Mouse (Mus musculus): ENCODE measurements around the gene Nemp2. TPM values are rescaled to one million over a fixed set of nuclear protein-coding genes. Genes with fewer than 3 reads are reported as not detected.

Nemp2 gene
- polyA plus RNA-seq (2015; fragmentation: Nextera tagmentation; extraction: Ambion mirVana) = 8.6 and 9.1 TPM in 2 replicates

DNA sequence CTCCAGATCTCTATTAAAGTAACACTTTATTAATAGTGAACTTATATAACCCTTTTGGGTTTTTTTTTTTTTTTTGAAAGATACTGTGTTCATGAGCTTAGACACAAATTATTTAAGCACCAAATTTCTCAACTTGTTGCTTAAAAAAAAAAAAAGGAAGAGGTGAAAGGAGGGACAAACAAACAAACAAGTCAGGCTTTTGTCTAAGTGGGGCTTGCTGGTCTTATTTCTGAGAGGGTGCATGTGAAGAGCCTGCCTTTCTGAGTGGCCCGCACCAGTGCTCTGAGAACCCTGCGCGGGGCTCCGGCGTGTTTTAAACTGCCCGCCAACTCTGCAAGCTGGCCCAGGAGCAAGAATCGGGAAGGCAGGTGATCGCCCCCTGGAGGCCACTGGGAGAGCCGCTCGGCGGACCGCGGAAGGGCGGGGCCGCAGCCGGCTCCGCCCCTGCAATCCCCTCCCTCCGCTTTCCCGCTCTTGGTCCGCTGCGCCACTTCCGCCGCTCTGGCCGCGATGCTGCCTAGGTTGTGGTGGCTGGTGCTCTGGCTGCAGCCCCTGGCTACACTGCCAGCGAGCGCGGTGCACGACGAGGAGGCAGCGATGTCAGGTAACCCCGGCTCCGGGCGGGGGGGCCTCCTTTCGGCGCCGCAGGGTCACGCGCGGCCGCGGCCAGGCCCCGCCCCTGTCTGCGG lies at the start of gene Nemp2:
TSS of gene Nemp2 (plus strand) at position 456 of the 689 bp plus-strand sequence.
- H3K4me1 ChIP-seq (replicated peaks; ENCODE audit: control insufficient read depth, insufficient read depth, low read length) = peaks cover 10% of the 10 kb centered on the region
- WGBS = under 1% methylated on average over 44 of the region's 44 CpGs
- H3K4me2 ChIP-seq (ENCODE audit: low read depth, low read length) = peak within 1 kb of the TSS; percentile 60
- peak within 1 kb of the TSS; percentile 91 for H3K4me3 ChIP-seq (ENCODE audit: low read length)
- H3K9me3 ChIP-seq (ENCODE audit: control insufficient read depth, low read length) = no peaks in the 10 kb centered on the region
- peak within 1 kb of the TSS; percentile 90 for H3K27ac ChIP-seq (ENCODE audit: low read length)
- H3K27me3 ChIP-seq (ENCODE audit: control insufficient read depth, insufficient read depth, low read depth, low read length) = no peaks in the 10 kb centered on the region
- H3K9ac ChIP-seq (ENCODE audit: low read length) = peak within 1 kb of the TSS; percentile 87
- ATAC-seq (ENCODE audit: low read depth) = peak; percentile 94
- no peaks in the 10 kb centered on the region for H3K36me3 ChIP-seq (ENCODE audit: control insufficient read depth, insufficient read depth, low read length)

DNA sequence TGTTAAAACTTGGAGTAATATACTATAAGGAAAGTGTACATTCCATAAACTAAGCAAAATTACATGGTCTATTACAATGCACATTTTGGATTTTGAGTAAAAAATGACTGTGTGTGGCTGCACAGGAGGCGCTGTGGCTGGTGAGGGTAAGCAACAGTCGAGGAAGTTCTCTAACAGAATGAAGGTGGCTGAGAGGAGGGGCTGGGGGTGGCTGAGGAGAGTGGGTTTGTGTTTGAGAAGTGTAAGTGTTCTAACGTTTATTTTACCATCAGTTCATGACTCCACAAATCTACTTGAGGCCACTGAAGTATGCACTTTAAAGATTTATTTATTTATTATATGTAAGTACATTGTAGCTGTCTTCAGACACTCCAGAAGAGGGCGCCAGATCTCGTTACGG lies 48.8 kb upstream of the Nemp2 start:
- no peaks in the 10 kb centered on the region for H3K9me3 ChIP-seq (ENCODE audit: control insufficient read depth, low read length)
- H3K36me3 ChIP-seq (ENCODE audit: control insufficient read depth, insufficient read depth, low read length) = no peaks in the 10 kb centered on the region
- H3K4me3 ChIP-seq (ENCODE audit: low read length) = no peak overlapping the region
- H3K4me1 ChIP-seq (replicated peaks; ENCODE audit: control insufficient read depth, insufficient read depth, low read length) = peaks cover 23% of the 10 kb centered on the region
- H3K27me3 ChIP-seq (ENCODE audit: control insufficient read depth, insufficient read depth, low read depth, low read length) = no peaks in the 10 kb centered on the region
- no peak for ATAC-seq (ENCODE audit: low read depth)
- H3K9ac ChIP-seq (ENCODE audit: low read length) = no peak overlapping the region
- H3K27ac ChIP-seq (ENCODE audit: low read length) = no peak overlapping the region
- no peak overlapping the region for H3K4me2 ChIP-seq (ENCODE audit: low read depth, low read length)
- WGBS = 34% methylated on average over 4 of the region's 6 CpGs

DNA sequence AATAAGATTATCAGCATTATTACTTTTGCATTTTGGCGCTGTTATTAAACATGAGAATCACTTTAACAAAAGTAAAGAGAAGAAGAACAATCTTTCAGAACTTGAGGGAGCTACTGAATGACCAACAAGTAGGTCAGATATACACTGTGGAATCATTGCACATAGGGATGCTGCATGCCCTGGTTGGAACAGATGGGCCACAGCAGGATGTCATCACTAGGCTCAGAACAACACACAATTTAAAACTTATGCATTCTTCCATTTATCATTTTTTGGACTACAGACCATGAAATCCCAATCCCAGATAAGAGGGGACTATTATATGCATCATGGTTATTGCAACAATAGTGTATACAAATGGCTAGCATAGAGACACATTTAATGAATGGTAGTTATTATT lies 47.6 kb upstream of the Nemp2 start:
- Histone ChIP-seq H3K4me3 (ENCODE audit: low read length) (no peak overlapping the region), H3K36me3 (ENCODE audit: control insufficient read depth, insufficient read depth, low read length) (no peaks in the 10 kb centered on the region), H3K9ac (ENCODE audit: low read length) (no peak overlapping the region), H3K9me3 (ENCODE audit: control insufficient read depth, low read length) (no peaks in the 10 kb centered on the region), H3K4me2 (ENCODE audit: low read depth, low read length) (no peak overlapping the region), H3K27ac (ENCODE audit: low read length) (no peak overlapping the region), H3K27me3 (ENCODE audit: control insufficient read depth, insufficient read depth, low read depth, low read length) (no peaks in the 10 kb centered on the region), H3K4me1 (replicated peaks; ENCODE audit: control insufficient read depth, insufficient read depth, low read length) (peaks cover 18% of the 10 kb centered on the region)
- ATAC-seq (ENCODE audit: low read depth) = no peak
- 95% methylated on average over 1 of the region's 1 CpGs for WGBS

DNA sequence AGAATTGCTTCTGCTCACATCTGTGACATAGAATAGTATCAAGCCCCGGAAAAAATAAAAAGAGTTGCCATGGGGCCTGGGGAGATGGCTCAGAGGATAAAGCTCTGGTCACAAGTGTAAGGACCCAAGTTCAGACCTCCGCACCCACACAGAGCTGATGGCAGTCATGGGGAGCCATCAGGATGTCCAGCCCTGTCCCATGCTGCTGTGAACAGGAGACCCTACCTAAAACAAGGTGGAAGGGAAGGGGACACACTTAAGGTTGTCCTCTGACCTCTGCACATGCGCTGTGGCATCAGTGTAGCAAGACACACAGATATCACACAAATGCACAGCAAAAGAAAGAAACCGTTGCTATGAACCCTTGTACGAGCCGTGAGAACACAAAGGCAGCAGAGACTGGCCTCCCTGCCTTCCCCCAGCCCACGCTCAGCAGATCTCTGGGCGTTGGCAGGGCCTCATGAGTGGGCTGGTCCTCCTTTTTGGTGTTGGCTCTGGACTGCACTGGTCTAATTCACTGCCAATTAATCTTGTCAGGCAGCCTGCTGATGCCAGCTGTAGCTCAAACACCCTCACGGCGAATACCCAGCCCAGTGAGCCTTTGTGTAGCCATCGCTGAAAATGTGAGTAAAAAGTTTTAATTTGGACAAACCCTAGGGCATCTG lies 33.4 kb upstream of the Nemp2 start:
- H3K4me2 ChIP-seq (ENCODE audit: low read depth, low read length) = peak overlapping the region; percentile 25; the same call in 1 of the 2 replicates
- 0 out of 2 replicates have a peak overlapping the region, but pooled peaks have one; percentile 15 for H3K9ac ChIP-seq (ENCODE audit: low read length)
- peak overlapping the region; percentile 6; the same call in 1 of the 2 replicates for H3K27ac ChIP-seq (ENCODE audit: low read length)
- peak; percentile 84 for ATAC-seq (ENCODE audit: low read depth)
- H3K36me3 ChIP-seq (ENCODE audit: control insufficient read depth, insufficient read depth, low read length) = no peaks in the 10 kb centered on the region
- H3K27me3 ChIP-seq (ENCODE audit: control insufficient read depth, insufficient read depth, low read depth, low read length) = no peaks in the 10 kb centered on the region
- no peak overlapping the region for H3K4me3 ChIP-seq (ENCODE audit: low read length)
- WGBS = 46% methylated on average over 11 of the region's 11 CpGs
- H3K4me1 ChIP-seq (replicated peaks; ENCODE audit: control insufficient read depth, insufficient read depth, low read length) = peaks cover 12% of the 10 kb centered on the region
- H3K9me3 ChIP-seq (ENCODE audit: control insufficient read depth, low read length) = no peaks in the 10 kb centered on the region

DNA sequence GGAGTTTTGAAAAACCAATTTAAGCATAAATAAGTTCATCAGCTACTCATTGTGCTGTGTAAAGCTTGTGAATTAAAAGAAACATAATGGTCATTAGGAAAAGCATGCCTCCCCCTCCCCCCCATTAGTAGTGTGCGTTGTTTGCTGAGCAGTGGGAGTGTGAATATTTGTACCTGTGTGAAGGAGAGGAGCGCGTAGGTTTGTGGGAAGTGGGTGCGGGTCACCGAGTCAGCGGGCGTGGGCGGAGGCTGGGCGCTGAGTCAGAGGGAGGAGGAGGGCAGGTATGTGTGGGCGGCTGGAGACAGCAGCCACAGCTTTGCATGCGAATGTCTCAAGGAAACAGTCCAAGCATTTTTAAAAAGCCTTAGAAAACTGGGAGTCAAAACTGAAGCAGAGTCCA lies 32.7 kb upstream of the Nemp2 start:
- ATAC-seq (ENCODE audit: low read depth) = peak; percentile 89
- WGBS = 47% methylated on average over 11 of the region's 11 CpGs

GRCm38 (mm10) chr1:52598361-52598760 lies 32.1 kb upstream of the Nemp2 start:
- Histone ChIP-seq H3K27ac (ENCODE audit: low read length) (no peak overlapping the region), H3K27me3 (ENCODE audit: control insufficient read depth, insufficient read depth, low read depth, low read length) (no peaks in the 10 kb centered on the region), H3K4me2 (ENCODE audit: low read depth, low read length) (0 out of 2 replicates have a peak overlapping the region, but pooled peaks have one; percentile 34), H3K9ac (ENCODE audit: low read length) (no peak overlapping the region), H3K36me3 (ENCODE audit: control insufficient read depth, insufficient read depth, low read length) (no peaks in the 10 kb centered on the region), H3K4me3 (ENCODE audit: low read length) (no peak overlapping the region), H3K4me1 (replicated peaks; ENCODE audit: control insufficient read depth, insufficient read depth, low read length) (peaks cover 12% of the 10 kb centered on the region), H3K9me3 (ENCODE audit: control insufficient read depth, low read length) (no peaks in the 10 kb centered on the region)
- ATAC-seq (ENCODE audit: low read depth) = no peak; the same call in 1 of the 2 replicates
- 64% methylated on average over 4 of the region's 4 CpGs for WGBS

More for the DNA sequence above, 32.7 kb upstream of the Nemp2 start:
- Histone ChIP-seq H3K4me1 (replicated peaks; ENCODE audit: control insufficient read depth, insufficient read depth, low read length) (peaks cover 12% of the 10 kb centered on the region), H3K27me3 (ENCODE audit: control insufficient read depth, insufficient read depth, low read depth, low read length) (no peaks in the 10 kb centered on the region), H3K4me2 (ENCODE audit: low read depth, low read length) (peak overlapping the region; percentile 34), H3K27ac (ENCODE audit: low read length) (no peak overlapping the region), H3K4me3 (ENCODE audit: low read length) (peak overlapping the region; percentile 7; the same call in 1 of the 2 replicates), H3K36me3 (ENCODE audit: control insufficient read depth, insufficient read depth, low read length) (no peaks in the 10 kb centered on the region), H3K9ac (ENCODE audit: low read length) (no peak overlapping the region), H3K9me3 (ENCODE audit: control insufficient read depth, low read length) (no peaks in the 10 kb centered on the region)

- Histone ChIP-seq H3K36me3 (ENCODE audit: control insufficient read depth, insufficient read depth, low read length) (no peaks in the 10 kb centered on the region), H3K27ac (ENCODE audit: low read length) (no peak overlapping the region), H3K9ac (ENCODE audit: low read length) (no peak overlapping the region), H3K4me2 (ENCODE audit: low read depth, low read length) (no peak overlapping the region), H3K4me1 (replicated peaks; ENCODE audit: control insufficient read depth, insufficient read depth, low read length) (peaks cover 12% of the 10 kb centered on the region), H3K4me3 (ENCODE audit: low read length) (no peak overlapping the region), H3K9me3 (ENCODE audit: control insufficient read depth, low read length) (no peaks in the 10 kb centered on the region), H3K27me3 (ENCODE audit: control insufficient read depth, insufficient read depth, low read depth, low read length) (no peaks in the 10 kb centered on the region)
- ATAC-seq (ENCODE audit: low read depth) = no peak
- WGBS = 83% methylated on average over 3 of the region's 3 CpGs
Observed at GRCm38 (mm10) chr1:52601496-52601895, 29.0 kb upstream of the Nemp2 start.

- no peak overlapping the region for H3K9ac ChIP-seq (ENCODE audit: low read length)
- H3K9me3 ChIP-seq (ENCODE audit: control insufficient read depth, low read length) = no peaks in the 10 kb centered on the region
- H3K27me3 ChIP-seq (ENCODE audit: control insufficient read depth, insufficient read depth, low read depth, low read length) = no peaks in the 10 kb centered on the region
- no peaks in the 10 kb centered on the region for H3K36me3 ChIP-seq (ENCODE audit: control insufficient read depth, insufficient read depth, low read length)
- H3K4me1 ChIP-seq (replicated peaks; ENCODE audit: control insufficient read depth, insufficient read depth, low read length) = no peaks in the 10 kb centered on the region
- no peak overlapping the region for H3K4me3 ChIP-seq (ENCODE audit: low read length)
- H3K4me2 ChIP-seq (ENCODE audit: low read depth, low read length) = no peak overlapping the region
- 61% methylated on average over 1 of the region's 1 CpGs for WGBS
- no peak for ATAC-seq (ENCODE audit: low read depth)
- no peak overlapping the region for H3K27ac ChIP-seq (ENCODE audit: low read length)
Observed at GRCm38 (mm10) chr1:52607700-52608099, 22.8 kb upstream of the Nemp2 start.

- Histone ChIP-seq H3K9ac (ENCODE audit: low read length) (no peak overlapping the region), H3K4me3 (ENCODE audit: low read length) (no peak overlapping the region), H3K9me3 (ENCODE audit: control insufficient read depth, low read length) (no peaks in the 10 kb centered on the region), H3K27ac (ENCODE audit: low read length) (no peak overlapping the region), H3K4me2 (ENCODE audit: low read depth, low read length) (no peak overlapping the region), H3K4me1 (replicated peaks; ENCODE audit: control insufficient read depth, insufficient read depth, low read length) (no peaks in the 10 kb centered on the region), H3K27me3 (ENCODE audit: control insufficient read depth, insufficient read depth, low read depth, low read length) (no peaks in the 10 kb centered on the region), H3K36me3 (ENCODE audit: control insufficient read depth, insufficient read depth, low read length) (no peaks in the 10 kb centered on the region)
- WGBS = 75% methylated on average over 4 of the region's 4 CpGs
- no peak for ATAC-seq (ENCODE audit: low read depth)
Observed at GRCm38 (mm10) chr1:52608486-52608885, 22.0 kb upstream of the Nemp2 start.

Measured in lung, embryonic 16.5 days (tissue).